Mouse (Mus musculus): ENCODE measurements around the gene Hoxd4. TPM values are rescaled to one million over a fixed set of nuclear protein-coding genes. Genes with fewer than 3 reads are reported as not detected.

The Hoxd4 gene
- polyA plus RNA-seq, 1 experiment from 2014 or later = 0.78 TPM

- H3K27ac ChIP-seq = peak overlapping the region; percentile 99
- peak overlapping the region; percentile 90 for H3K4me3 ChIP-seq (replicated peaks)
- peak overlapping the region; percentile 99 for H3K9ac ChIP-seq (replicated peaks)
Measured at GRCm38 (mm10) chr2:74671847-74672246, 39.9 kb upstream of the Hoxd4 start.

GRCm38 (mm10) chr2:74672481-74673362 is 39.0 kb upstream of the Hoxd4 start:
- peaks cover 75% of the 10 kb centered on the region for H3K27me3 ChIP-seq
- H3K4me2 ChIP-seq = peak overlapping the region; percentile 74
- H3K27ac ChIP-seq = peak overlapping the region; percentile 99
- H3K9ac ChIP-seq (replicated peaks) = peak overlapping the region; percentile 99
- peak overlapping the region; percentile 90 for H3K4me3 ChIP-seq (replicated peaks)
- peak; percentile 44 for ATAC-seq (ENCODE audit: insufficient number of reproducible peaks, insufficient read depth, low FRiP score, low TSS enrichment, low read depth)
- H3K36me3 ChIP-seq = no peaks in the 10 kb centered on the region
- H3K4me1 ChIP-seq (replicated peaks) = peaks cover 42% of the 10 kb centered on the region
- no peaks in the 10 kb centered on the region for H3K9me3 ChIP-seq
- under 1% methylated on average over 40 of the region's 40 CpGs for WGBS

More at GRCm38 (mm10) chr2:74671847-74672246, 39.9 kb upstream of the Hoxd4 start:
- Histone ChIP-seq H3K4me2 (peak overlapping the region; percentile 74), H3K36me3 (no peaks in the 10 kb centered on the region), H3K4me1 (replicated peaks) (peaks cover 42% of the 10 kb centered on the region), H3K27me3 (peaks cover 76% of the 10 kb centered on the region), H3K9me3 (no peaks in the 10 kb centered on the region)
- no peak for ATAC-seq (ENCODE audit: insufficient number of reproducible peaks, insufficient read depth, low FRiP score, low TSS enrichment, low read depth)
- 8% methylated on average over 5 of the region's 5 CpGs for WGBS

DNA sequence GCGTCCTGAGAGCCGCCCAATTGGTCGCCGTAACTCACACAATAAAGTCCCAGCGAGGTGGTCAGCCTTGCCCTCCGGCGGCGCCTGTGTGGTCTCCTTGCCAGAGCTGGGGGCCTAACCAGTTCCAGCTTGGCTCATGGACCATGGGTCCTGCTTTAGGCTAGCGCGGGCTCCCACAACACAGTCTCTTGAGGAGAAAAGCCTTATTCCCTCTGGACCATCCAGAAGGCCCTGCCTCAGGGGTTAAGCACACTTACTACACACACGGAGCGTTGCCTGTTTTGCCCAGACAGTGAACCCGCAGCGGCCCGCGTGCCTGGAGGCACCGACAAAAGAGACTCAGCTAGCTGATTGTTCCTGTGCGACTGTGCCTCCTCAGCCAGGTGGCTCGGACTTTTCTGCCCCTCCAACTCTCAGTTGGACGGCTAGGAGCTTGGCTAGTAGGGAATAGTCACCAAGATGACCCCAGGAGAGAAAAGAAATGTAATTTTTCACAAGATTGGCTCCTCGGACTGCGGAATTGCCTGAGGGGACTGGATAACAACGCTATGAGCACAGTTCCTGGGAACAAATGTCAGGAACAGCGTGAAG is 37.8 kb upstream of the Hoxd4 start:
- Histone ChIP-seq H3K4me2 (peak overlapping the region; percentile 74), H3K4me3 (replicated peaks) (peak overlapping the region; percentile 90), H3K36me3 (no peaks in the 10 kb centered on the region), H3K9ac (replicated peaks) (peak overlapping the region; percentile 99), H3K27ac (peak overlapping the region; percentile 99), H3K4me1 (replicated peaks) (peaks cover 35% of the 10 kb centered on the region), H3K27me3 (peaks cover 63% of the 10 kb centered on the region), H3K9me3 (no peaks in the 10 kb centered on the region)
- ATAC-seq (ENCODE audit: insufficient number of reproducible peaks, insufficient read depth, low FRiP score, low TSS enrichment, low read depth) = 0 out of 2 replicates have a peak, but pooled peaks have one; percentile 11
- 2% methylated on average over 24 of the region's 24 CpGs for WGBS

GRCm38 (mm10) chr2:74674881-74675665 is 36.7 kb upstream of the Hoxd4 start, which contains the start of gene Hoxd12:
Hoxd12 (plus strand) TSS chr2:74675013.
- H3K27ac ChIP-seq = peak within 1 kb of the TSS; percentile 99
- H3K4me1 ChIP-seq (replicated peaks) = peaks cover 42% of the 10 kb centered on the region
- H3K9me3 ChIP-seq = no peaks in the 10 kb centered on the region
- H3K4me3 ChIP-seq (replicated peaks) = peak within 1 kb of the TSS; percentile 90
- no peaks in the 10 kb centered on the region for H3K36me3 ChIP-seq
- peak within 1 kb of the TSS; percentile 74 for H3K4me2 ChIP-seq
- peak within 1 kb of the TSS; percentile 99 for H3K9ac ChIP-seq (replicated peaks)
- H3K27me3 ChIP-seq = peaks cover 59% of the 10 kb centered on the region
- WGBS = under 1% methylated on average over 47 of the region's 47 CpGs
- ATAC-seq (ENCODE audit: insufficient number of reproducible peaks, insufficient read depth, low FRiP score, low TSS enrichment, low read depth) = peak; percentile 48

DNA sequence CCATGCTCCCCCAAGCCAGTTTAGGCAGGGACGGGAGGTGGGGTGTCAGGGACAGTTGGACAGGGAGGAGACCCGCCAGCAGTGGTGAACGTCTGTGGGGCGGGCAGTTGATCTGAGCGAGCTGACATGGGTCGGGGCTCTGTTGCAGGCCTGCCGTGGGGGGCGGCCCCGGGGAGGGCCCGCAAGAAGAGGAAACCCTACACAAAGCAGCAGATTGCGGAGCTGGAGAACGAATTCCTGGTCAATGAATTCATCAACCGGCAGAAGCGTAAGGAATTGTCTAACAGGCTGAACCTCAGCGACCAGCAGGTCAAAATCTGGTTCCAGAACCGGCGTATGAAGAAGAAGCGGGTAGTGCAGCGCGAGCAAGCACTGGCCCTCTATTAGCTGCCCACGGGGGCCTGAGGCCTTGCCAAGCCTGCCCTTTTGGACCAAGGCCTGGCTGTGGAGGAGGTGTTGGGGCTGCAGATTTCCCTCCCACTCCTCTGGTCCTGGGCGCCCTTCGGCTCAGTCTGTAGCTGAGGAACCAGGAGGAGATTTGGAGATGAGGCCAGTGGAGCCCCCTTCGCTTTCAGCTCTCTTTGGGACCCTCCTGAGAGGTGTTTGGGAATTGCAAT is 36.0 kb upstream of the Hoxd4 start:
- peaks cover 62% of the 10 kb centered on the region for H3K27me3 ChIP-seq
- 5% methylated on average over 24 of the region's 24 CpGs for WGBS
- H3K27ac ChIP-seq = peak overlapping the region; percentile 99
- H3K9me3 ChIP-seq = no peaks in the 10 kb centered on the region
- no peak for ATAC-seq (ENCODE audit: insufficient number of reproducible peaks, insufficient read depth, low FRiP score, low TSS enrichment, low read depth)
- H3K4me3 ChIP-seq (replicated peaks) = peak overlapping the region; percentile 90
- H3K36me3 ChIP-seq = no peaks in the 10 kb centered on the region
- peak overlapping the region; percentile 99 for H3K9ac ChIP-seq (replicated peaks)
- H3K4me2 ChIP-seq = peak overlapping the region; percentile 74
- peaks cover 42% of the 10 kb centered on the region for H3K4me1 ChIP-seq (replicated peaks)

- Histone ChIP-seq H3K4me2 (peak overlapping the region; percentile 74), H3K4me3 (replicated peaks) (peak overlapping the region; percentile 90), H3K27ac (peak overlapping the region; percentile 99), H3K27me3 (peaks cover 68% of the 10 kb centered on the region), H3K4me1 (replicated peaks) (peaks cover 42% of the 10 kb centered on the region), H3K36me3 (no peaks in the 10 kb centered on the region), H3K9me3 (no peaks in the 10 kb centered on the region), H3K9ac (replicated peaks) (peak overlapping the region; percentile 99)
- 8% methylated on average over 9 of the region's 9 CpGs for WGBS
- ATAC-seq (ENCODE audit: insufficient number of reproducible peaks, insufficient read depth, low FRiP score, low TSS enrichment, low read depth) = no peak
Measured at GRCm38 (mm10) chr2:74676376-74677052, 35.2 kb upstream of the Hoxd4 start.

DNA sequence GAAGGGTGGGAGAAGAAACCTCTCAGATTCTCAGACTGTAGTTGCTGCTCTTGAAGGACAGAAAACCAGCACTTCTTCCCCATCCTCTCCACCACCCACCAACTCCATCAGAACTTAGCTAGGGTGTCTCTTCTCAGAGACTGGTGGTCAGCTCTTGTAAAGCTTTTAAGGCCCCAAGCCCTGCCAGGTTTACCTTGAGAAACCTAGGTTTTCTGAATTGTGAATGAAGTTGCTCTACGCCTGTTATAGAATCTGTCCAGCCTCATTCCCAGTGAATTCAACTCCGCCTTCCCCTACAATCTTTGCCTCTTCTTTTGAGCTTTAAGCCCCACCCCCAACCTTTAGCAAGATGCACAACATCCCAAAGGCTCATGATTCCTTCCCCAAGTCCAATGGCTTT is 34.6 kb upstream of the Hoxd4 start:
- 16% methylated on average over 2 of the region's 2 CpGs for WGBS
- Histone ChIP-seq H3K27ac (peak overlapping the region; percentile 99), H3K36me3 (no peaks in the 10 kb centered on the region), H3K9ac (replicated peaks) (peak overlapping the region; percentile 99), H3K4me3 (replicated peaks) (peak overlapping the region; percentile 90), H3K9me3 (no peaks in the 10 kb centered on the region), H3K4me2 (peak overlapping the region; percentile 74), H3K27me3 (peaks cover 72% of the 10 kb centered on the region), H3K4me1 (replicated peaks) (peaks cover 47% of the 10 kb centered on the region)
- no peak for ATAC-seq (ENCODE audit: insufficient number of reproducible peaks, insufficient read depth, low FRiP score, low TSS enrichment, low read depth)

DNA sequence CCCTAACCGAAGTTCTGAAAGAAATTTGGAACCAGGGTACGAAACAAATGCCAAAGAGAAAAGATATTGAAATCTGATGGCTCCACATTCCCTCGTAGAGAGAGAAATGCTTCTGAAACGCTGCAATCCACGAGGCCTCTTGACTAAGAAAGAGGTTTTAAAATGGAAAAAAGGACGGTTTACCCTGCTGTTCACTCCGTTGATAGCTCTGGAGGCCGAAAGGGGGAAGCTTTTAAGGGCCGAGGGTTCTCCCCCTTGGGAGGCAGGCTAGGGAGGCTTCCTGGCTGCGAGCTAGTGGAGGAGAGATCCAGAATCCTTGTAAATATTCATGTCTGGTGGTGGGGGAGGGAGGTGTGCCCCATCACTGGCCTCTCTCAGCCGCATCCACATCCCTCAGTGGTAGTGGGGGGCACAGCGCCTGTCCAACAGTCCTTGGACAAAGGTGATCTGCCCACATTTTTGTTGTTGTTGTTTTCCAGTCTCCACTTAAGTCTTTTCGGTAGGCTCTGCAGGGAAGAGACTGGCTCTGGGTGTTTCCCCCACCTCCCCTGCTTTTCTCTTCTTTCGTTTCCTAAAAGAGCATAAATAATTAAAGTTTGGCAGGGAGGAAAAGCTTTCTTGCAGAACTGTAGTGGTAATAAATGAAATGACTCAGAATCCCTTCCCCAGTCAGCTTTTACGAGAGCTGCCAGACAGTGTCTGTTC is 32.7 kb upstream of the Hoxd4 start, which contains the start of gene Hoxd11:
Gene Hoxd11, plus strand, starts transcription at position 667 of the 705 bp plus-strand sequence.
- Histone ChIP-seq H3K4me3 (replicated peaks) (peak within 1 kb of the TSS; percentile 90), H3K4me1 (replicated peaks) (peaks cover 53% of the 10 kb centered on the region), H3K27me3 (peaks cover 72% of the 10 kb centered on the region), H3K9ac (replicated peaks) (peak within 1 kb of the TSS; percentile 99), H3K36me3 (peaks cover under 1% of the 10 kb centered on the region; the same call in 1 of the 2 replicates), H3K4me2 (peak within 1 kb of the TSS; percentile 74), H3K9me3 (no peaks in the 10 kb centered on the region), H3K27ac (peak within 1 kb of the TSS; percentile 98)
- 2% methylated on average over 15 of the region's 15 CpGs for WGBS
- no peak for ATAC-seq (ENCODE audit: insufficient number of reproducible peaks, insufficient read depth, low FRiP score, low TSS enrichment, low read depth)

DNA sequence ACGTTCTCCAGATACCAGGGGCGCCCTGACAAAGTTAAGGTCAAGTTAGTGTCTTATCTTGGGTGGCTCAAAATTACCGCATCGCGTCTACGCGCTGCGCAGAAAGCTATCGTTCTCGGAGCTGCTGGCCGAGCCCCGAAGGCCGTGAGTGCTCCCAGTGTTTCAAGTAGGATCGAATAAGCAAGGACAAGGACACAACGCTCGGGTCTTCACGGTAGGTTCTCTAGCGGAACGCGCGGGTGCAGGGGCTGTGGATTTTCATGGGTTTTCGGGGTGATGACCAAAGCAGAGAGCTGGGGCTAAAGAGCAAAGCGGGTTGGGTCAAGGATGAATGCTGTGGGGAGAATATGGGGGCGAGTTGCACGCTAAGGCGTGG is 32.1 kb upstream of the Hoxd4 start:
- H3K27me3 ChIP-seq = peaks cover 68% of the 10 kb centered on the region
- peak overlapping the region; percentile 98 for H3K27ac ChIP-seq
- H3K4me3 ChIP-seq (replicated peaks) = peak overlapping the region; percentile 90
- H3K36me3 ChIP-seq = peaks cover 3% of the 10 kb centered on the region; the same call in 1 of the 2 replicates
- H3K4me1 ChIP-seq (replicated peaks) = peaks cover 48% of the 10 kb centered on the region
- peak overlapping the region; percentile 74 for H3K4me2 ChIP-seq
- peak overlapping the region; percentile 99 for H3K9ac ChIP-seq (replicated peaks)
- WGBS = under 1% methylated on average over 26 of the region's 26 CpGs
- no peaks in the 10 kb centered on the region for H3K9me3 ChIP-seq
- no peak for ATAC-seq (ENCODE audit: insufficient number of reproducible peaks, insufficient read depth, low FRiP score, low TSS enrichment, low read depth)
